Mouse (Mus musculus): ENCODE measurements around the gene Gucy2g.
"Not testable (repeated sequence)": the region's sequence is repeated elsewhere in the genome, so short reads cannot be mapped to it uniquely, and the experiment has no call there.

Gucy2g gene

GRCm38 (mm10) chr19:55162271-55162670 is 78.8 kb downstream of the Gucy2g start:
- DNase-seq (ENCODE audit: low read depth): no peak

- DNase-seq (ENCODE audit: low read depth): no peak
These were observed 81.2 kb downstream of the Gucy2g start for GRCm38 (mm10) chr19:55159826-55160225.

GRCm38 (mm10) chr19:55158606-55159005 is 82.4 kb downstream of the Gucy2g start:
- DNase-seq (ENCODE audit: low read depth): no peak

- no peak for DNase-seq (ENCODE audit: low read depth)
These were observed 84.0 kb downstream of the Gucy2g start for GRCm38 (mm10) chr19:55157029-55157428.

- DNase-seq (ENCODE audit: low read depth): no peak
These were observed 88.1 kb downstream of the Gucy2g start for GRCm38 (mm10) chr19:55152983-55153382.

- not testable (repeated sequence) for DNase-seq (ENCODE audit: low read depth)
These were observed 88.8 kb downstream of the Gucy2g start for GRCm38 (mm10) chr19:55152274-55152673.

GRCm38 (mm10) chr19:55149646-55150045 is 91.4 kb downstream of the Gucy2g start:
- DNase-seq (ENCODE audit: low read depth): no peak

GRCm38 (mm10) chr19:55148109-55148508 is 92.9 kb downstream of the Gucy2g start:
- DNase-seq (ENCODE audit: low read depth): no peak

Measured in c-Kit-positive CD71-positive TER-119-negative erythroid progenitor cells, embryonic 14.5 days (primary cell).